Mouse (Mus musculus) T-helper 17 cell (primary cell): ENCODE data around the gene Foxn1.

ENCODE experiments used
- in situ Hi-C, 2 experiments: fragments of 300-600 bp; cut with MboI, MseI; formaldehyde crosslinking; loops; 1 replicate in 1 of 2; 2 replicates in 1 of 2; pipeline ENCODE4 v1.15.1; 2025; ENCODE audit warnings: high pct_unique_total_duplicates in 2 of 2

The Foxn1 gene

DNA sequence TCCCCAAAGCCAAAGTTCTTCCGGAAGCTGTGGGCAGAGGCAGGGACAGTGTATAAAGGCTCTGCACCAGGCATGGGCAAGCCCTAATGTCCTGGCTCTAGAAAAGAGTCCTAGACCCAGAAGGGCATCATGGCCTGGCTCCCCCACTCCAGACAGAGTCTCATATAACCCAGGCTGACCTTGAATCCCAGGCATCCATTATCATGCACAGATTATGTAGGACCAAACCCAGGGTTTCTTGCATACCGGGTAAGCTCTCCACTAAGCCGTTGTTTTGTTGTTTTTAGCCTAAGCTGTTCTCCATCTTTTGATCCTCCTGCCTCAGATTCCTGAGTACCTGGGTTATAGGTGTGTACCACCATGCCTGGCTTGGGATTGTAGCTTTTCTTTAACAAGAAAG, 14.6 kb upstream of the Foxn1 start:
- in situ Hi-C loops = no loop called here

DNA sequence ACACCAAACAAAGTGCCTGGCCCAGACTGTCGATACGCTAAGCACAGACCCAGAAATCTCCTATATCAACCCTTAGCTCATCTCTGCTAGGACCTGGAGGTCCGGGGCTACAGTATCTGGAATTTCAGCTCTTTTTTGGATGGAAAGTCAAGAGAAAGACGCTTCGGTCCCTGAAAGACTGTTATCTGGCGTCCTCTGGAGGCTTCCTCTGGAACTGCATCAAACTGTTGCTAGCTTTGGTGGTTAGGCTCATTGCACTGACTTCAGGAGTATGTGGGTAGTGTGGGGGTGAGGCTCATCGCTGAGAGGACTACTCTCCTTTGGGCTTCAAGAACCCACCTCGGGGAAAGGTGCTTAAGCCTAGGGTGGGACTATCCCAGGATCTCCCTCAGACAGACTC, 13.3 kb upstream of the Foxn1 start:
- in situ Hi-C loops = loop anchor here (5.0 kb wide), 1 partner anchor 37 kb away; no protein-coding TSS in a partner anchor

DNA sequence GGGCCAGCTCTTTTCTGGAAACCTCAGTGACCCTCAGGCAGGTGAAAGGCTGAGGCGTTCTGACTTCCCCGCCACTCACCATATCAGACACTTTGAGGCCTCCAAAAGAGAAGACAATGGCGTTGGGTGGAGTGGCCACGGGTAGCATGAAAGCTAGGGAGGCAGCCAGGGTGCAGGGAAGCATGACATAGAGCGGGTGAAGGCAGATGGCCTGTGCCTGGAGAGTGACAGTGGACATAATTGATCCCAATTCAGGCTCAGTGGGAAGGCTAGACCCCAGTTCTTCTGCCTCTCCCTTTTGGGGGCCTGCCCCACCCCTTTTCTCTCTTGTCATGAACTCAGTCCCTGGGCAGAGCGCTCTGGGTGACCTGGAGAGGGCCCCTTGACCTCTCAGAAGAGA, 11.9 kb upstream of the Foxn1 start:
- in situ Hi-C loops = loop anchor here (5.0 kb wide), 1 partner anchor 36 kb away; no protein-coding TSS in a partner anchor

DNA sequence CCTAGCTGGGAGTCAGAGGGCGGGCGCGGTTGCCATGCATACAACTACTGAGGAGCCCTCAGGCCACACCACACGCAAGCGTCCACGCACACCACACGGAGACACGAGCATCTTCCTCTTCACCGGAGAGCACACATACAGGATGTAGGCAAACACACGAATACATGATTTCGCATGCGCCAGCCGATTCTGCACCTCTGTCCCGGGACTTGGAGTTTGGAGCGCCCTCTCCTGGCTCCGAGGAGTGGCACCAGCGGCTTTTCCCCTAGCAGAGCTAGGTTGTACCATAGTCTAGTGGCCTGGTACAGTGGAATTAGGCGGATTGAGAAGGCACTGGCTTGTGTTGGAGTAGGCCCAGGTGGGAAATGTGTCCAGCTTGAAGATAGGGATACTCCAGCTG, 11.0 kb upstream of the Foxn1 start:
- in situ Hi-C loops = loop anchor here (5.0 kb wide), 1 partner anchor 35 kb away; no protein-coding TSS in a partner anchor

DNA sequence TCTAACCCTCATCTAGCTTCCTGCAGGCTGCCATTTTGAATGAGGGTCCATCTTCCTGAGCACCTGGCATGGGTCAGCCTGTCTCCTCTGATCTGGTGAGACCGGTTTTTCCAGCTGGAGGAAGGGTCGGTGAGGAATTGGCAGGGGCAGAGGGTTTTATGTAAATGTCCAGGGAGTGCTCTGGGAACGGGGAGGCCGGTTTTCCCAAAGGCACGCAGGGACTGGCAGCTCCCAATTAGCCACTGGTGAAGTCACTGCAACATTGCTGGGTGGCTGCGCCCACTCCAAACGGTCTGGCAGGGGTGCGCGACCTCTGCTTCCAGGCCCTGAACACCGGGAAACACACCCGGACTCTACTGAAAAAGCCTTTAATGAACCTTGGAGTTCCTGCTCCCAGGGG, 10.6 kb upstream of the Foxn1 start:
- in situ Hi-C loops = loop anchor here (5.0 kb wide), 1 partner anchor 35 kb away; no protein-coding TSS in a partner anchor

DNA sequence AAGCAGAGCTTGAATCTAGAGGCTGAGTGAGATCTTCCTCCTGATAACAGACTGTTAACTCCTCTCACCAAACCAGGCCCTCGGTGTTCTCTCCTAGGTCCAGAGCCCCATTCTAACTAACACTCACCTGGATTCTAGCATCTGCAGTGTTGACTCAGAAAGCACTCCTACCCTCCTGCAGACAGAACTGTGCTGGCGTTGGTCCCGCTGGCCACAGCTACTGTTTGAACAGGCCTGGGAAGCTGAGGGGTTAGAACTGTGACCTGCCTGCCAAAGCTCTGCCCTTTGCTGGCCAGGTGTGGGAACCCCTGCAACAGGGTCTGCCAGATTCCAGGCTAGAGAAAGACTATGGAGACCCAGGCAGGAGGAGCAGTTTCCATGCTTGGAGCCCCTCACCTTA, 6.4 kb upstream of the Foxn1 start:
- in situ Hi-C loops = no loop called here

DNA sequence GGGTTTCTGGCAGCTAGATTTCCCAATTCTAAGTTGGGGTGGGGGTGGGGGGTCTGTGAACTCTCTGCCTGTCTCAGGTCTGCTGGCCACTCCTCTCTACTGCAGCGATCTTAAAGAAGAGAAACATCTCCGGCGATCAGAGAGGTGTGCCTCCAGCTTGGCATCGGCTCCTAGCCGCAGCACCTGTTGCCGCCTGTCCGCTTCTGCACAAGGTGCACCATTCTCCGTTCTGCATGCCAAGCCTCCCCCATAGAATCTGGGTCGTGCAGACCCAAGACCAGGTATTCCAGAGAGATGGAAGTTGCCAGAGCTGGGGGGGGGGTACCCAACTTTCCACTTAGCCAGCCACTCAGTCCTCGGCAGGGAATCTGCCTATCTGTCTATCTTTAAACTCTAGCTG, 582 bp downstream of the Foxn1 start:
- in situ Hi-C loops = no loop called here

DNA sequence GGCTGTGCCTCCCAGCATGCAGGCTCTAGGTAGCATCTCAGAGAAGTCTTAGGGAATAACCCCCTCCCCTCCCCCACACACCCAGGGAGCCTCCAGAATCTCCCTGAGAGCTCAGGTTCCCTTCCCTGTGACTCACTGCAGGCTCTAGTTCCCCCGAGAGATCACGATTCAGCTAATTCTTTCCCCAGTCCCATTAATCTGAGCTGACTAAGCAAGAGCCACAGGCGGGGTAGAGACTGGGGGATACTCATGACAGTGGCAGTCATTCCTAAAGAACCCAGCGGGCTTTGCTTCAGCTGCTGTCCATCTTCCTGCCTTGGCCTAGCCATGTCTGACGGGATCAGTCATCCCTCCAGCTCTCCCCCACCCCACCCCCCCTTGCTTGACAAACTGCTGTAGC, 3.7 kb downstream of the Foxn1 start:
- in situ Hi-C loops = no loop called here

DNA sequence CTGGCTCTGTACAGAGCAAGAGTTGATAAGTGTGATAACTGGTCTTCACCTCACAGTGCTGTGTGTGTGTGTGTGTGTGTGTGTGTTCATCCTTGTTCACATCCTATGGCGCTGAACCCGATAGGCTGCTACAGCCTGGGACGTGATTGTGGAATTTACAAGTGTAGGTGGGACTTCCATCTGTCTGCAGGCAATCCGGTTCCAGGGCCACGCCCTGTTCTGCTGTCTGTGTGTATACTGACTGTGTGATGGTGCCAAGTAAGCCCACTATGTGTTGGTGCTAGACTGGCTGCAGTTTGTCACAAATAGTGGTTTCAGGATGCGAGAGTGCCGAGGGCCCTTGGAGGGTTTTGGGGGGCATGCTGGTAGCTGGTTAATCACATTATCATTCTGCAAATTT, 4.1 kb downstream of the Foxn1 start:
- in situ Hi-C loops = no loop called here

DNA sequence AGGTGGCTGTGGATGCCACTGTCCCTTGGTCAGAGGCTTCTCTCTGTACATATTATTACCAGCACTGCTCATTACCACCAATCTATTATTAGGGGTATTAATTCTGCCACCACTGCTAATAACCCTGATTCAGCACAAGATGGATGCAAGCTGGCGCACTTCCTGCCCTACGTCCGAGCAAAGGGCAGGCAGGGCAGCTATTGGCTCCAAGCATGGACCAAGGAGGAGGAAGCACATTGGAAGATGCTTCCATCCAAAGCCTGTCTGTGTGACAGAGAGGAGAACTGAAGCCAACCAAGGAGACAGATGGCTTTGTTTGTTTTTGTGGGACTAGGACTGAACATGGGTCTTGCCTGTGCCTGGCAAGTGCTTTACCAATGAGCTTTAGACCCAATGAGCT, 5.4 kb downstream of the Foxn1 start:
- in situ Hi-C loops = no loop called here

DNA sequence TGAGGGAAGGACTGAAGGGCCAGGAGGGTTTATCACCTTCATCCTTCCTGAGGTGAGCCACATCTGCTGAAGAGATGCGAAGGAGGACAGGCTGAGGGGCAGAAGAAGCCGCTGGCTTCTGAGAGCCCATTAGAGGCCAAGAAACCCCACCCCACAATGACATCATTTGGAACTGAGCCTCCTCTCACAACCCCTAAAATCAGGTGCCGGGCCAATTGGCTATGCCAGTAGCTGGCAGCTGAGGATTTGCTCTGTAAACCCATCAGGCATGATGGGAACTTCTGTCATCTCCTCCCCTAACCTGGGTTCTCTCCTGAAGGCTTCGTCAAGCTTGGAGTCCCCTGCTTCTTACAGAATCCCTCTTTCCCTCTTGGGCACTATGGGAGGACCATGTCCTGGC, 6.0 kb downstream of the Foxn1 start:
- in situ Hi-C loops = no loop called here

DNA sequence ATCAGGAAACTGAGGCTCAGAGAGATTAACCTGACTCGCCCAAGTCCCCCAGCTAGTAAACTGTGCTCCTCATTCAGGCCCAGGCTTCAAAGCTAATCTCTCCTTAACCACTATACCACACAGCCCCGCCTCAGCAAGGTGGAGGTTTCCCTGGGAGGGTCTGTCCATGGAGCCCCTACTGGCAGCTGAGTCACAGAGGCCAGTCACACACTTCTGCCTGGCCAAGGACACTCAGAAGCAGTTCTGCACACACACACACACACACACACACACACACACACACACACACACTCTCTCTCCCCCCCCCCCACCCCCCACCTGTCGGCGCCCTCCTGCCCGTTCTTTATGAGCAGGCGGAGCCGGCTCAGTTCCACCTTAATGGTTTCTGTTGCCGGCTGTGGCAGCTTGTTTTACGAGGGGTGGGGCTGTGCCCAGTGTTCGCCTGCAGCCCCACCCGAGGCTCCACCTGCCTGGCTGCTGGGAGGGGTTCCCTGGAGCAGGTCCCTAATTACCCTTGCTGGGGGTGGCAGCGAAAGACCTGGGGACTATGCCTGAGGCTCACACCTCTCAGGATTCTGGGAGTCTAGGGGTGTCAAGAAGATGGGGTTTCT, 8.7 kb downstream of the Foxn1 start:
- in situ Hi-C loops = no loop called here

DNA sequence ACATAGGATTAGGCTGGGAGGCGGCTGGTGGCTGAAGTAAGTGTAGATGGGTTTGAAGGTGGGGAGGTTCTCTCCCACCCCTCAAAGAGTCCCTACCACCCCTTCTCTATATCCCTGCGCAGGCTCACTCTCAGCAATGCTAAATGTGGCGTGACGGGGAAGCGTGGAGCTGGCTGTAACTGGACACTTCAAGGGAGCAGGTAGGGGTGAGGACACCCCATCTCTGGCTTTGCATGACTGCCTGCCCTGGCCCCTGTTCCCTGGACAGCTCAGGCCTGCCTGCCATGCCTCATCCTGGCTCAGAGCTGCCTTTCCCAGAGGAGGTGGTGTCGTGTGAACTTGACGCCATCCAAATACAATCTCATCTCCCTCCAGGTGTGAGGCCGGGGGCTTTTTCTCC, 12.2 kb downstream of the Foxn1 start:
- in situ Hi-C loops = no loop called here

DNA sequence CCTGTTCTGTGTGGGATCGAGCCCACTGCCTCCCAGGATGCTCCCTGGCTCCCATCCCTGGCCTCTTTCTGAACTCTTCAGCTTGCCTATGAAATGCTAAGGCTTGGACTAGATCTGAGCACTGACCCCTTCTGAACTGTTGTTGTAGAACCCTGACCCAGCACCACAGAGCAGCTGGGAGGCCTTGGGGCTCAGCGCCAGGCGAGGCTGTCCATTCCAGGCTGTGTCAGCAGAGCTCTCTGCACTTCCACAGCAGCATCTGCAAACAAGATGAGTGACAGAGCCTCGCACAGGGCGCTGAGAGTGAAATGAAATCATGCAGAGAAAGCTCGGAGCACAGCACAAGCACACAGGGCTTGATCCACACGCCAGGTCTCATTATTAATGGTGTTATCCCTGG, 13.7 kb downstream of the Foxn1 start:
- in situ Hi-C loops = no loop called here

DNA sequence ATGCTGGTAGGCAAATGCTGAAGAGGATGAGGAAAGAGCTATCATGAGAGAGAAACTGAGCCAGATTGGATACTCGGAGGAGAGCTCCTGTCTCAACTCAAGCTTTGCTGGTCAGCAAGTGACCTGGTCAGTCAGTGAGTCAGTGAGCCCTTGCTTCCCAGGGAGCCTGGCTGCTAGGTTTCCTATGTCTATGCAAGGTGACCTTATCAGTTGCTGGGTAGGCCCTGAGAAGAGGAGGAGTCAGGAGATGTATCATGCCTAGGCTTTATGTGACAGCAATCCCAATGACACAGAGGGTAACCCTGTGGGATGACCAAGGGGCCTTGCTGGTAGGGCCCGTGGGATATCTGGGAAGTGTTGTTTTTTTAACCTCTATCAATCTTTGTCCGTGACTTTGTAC, 14.2 kb downstream of the Foxn1 start:
- in situ Hi-C loops = no loop called here

DNA sequence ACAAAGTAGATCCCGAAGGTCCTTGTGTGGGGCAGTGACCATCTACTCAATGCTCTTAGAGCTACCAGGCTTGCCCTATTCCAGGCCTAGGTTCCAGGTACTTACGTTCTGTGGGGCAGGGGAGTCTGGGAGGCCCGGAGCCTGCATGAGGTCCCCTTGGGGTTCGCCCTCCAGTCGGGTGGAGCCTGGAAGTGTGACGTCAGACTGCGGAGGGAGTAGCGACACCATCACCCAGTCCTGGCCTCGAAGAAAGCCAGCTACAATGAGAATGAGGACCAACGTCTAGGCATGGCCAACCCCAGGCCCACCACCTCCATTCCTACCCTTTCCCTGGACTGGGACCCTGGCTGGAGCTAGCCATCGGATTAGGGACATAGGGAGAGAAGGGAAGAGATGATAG, 14.6 kb downstream of the Foxn1 start:
- in situ Hi-C loops = no loop called here

DNA sequence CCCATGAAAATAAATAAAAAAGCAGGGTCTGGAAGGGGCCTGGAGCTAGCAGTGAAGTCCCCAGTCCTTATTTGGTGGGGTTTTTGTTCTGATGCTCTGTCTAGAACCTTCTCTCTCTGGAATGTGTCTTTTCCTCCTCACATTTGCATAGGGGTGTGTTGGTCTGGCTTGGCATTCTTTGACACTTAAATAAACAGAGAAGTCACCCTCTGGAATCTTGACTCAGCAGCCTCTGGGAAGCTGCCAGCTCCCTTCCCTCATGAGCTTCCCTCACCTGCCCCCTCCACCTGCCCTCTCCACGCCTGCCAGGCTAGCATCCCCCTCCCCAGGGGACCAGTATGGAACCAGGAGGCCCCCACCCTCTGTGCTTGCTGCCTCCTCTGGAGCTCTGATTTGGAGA, 16.0 kb downstream of the Foxn1 start:
- in situ Hi-C loops = no loop called here

DNA sequence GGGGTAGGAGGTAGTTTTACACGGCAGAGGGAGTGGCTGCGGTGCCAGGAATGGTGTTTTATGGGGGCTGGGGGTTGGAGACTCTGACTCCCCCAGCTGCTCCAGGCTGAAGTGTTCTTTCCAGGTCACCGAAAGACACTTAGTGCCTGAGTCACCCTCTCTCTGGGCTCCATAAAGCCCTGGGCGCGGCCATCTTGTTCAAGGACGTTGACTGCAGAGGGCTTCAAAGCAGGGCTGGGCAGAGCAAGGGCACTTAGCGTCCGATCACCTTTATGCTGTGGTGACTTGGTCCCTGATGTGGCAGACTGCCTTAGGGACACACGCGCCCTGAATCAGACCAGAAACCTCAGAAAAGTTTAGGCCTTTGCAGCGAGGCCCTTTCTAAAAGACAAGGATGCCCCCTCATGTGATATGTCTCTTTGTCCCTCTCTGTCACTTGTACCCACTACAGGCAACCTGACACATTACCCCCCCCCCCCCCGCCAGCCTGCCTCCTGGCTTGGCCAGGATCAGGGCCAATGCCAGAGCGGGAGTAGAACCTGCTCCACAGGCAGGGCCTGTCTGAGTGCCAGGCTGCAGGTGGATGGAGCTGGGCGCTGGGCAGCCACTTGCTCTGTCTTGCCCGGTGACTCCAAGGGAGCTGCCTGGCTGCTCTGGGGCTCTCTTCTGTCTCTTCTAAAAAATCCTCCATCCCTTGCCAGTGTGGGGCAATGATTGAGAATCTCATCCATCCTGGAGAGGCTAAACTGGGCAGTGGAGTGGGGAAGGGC, 18.7 kb downstream of the Foxn1 start:
- in situ Hi-C loops = no loop called here

DNA sequence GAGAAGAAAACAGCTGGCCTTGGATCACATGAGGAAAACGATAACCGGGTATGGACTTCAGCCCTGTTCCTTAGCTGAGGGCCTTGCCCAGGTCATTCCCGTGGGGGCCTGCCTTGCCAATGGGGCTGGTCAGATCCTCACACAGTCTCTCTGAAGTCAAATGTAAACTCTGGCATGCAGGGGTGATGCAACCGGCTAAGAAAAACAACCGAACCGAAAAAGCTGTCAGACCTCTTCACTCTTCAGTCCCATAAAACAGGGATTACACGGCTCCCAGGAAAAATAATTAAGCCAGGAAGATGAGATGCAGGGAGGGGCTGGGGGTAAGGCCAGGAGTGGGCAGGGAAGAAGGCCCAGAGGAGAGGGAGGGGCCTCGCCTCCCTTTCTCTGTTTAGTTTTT, 22.3 kb downstream of the Foxn1 start:
- in situ Hi-C loops = loop anchor here (5.0 kb wide), 1 partner anchor 33 kb away; no protein-coding TSS in a partner anchor

DNA sequence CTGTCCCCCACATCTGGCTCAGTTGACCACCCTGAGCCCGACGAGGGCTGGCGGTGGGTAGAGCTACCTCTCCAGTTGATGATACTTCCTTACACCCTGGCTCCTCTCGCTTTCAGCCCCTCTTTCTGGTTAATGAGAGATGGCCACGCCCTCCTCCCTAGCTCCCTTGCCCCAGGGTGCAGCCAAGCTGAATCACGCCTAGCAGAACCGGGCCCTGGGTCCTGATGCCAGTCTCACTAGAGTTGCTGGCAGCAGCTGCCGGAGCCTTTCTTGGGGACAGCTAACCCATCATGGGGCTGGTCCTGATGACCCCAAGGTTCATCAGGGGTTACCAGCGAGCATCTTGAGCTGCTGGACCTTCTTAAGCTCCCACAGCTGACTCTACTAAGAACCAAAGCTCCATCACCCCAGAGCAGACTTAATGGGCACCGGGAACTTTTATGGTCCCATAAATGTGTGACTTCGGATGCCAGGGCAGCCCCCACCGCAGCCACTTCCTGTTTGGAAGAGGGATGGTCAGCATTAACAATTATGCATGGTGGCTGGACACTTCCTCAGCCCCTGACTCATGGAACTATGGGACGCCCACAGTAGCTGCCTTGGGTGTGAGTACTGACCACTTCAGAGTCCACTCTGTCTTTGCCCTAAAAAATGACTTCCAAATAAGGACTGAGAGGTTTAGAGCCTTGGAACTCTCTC, 22.9 kb downstream of the Foxn1 start:
- in situ Hi-C loops = loop anchor here (5.0 kb wide), 1 partner anchor 34 kb away; no protein-coding TSS in a partner anchor

DNA sequence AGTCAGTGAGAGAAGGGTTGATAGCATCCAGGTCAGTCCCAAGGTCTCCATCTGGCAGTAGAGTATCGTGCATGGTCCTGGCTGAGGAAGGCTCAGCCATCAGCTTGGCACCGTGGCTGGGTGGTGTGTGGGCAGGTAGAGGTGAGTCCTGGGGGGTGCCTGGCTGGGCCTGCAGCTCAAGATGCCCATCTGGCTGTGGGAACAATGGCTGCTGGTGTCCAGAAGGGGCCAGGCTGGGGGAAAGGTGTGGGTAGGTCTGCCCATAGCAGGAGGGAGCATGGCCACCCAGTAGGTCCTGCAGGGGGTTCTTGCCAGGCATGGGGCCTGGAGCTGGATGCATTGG, 25.6 kb downstream of the Foxn1 start:
- in situ Hi-C loops = loop anchor here (5.0 kb wide), 1 partner anchor 37 kb away; no protein-coding TSS in a partner anchor

DNA sequence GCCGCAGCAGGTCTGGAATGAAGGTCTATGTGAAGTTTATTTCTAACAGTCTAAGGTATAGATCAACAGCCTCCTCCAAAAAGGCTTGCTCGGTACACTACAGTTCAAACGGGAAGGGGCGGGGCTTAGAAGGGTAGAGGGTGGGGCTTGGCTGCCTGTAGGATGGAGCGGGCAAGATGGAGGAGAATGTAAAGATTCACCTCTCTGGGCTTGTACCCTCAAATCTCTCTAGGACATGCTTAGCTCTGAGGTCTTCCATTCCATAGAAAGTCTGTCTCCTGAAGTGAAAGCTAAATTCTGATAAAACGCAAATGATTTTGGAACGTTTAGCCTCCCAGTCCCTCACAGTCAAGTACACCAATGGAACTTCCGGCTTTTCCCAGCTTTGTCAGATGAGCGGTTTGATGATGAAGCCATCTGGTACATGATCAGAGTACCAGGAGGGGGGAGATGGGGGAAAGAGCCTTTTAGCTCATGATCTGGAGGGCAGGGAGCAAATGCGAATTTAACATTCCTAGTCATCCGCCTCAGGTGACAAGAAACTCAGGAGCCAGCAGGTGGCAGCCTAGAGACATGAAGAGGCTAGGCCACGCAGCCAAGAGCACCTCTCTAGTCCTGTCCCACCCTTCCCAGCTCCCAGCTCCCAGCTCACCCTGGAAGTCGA, 26.1 kb downstream of the Foxn1 start:
- in situ Hi-C loops = loop anchor here (5.0 kb wide), 1 partner anchor 37 kb away; no protein-coding TSS in a partner anchor
